Mouse (Mus musculus) central nervous system, embryonic 14 days (tissue): ENCODE data around the gene Cd81. TPM values are rescaled to one million over a fixed set of nuclear protein-coding genes. Genes with fewer than 3 reads are reported as not detected.

Experiments
- polyA plus RNA-seq: library from polyadenylated mRNA; depleted of rRNA; stranded (reverse); fragments of >200 nt; gene quantifications from 2 replicates; pipeline ENCODE4 v1.2.3, GENCODE M21; 2012; rRNA removed

The Cd81 gene
- polyA plus RNA-seq, result 183 and 270 TPM in 2 replicates

DNA sequence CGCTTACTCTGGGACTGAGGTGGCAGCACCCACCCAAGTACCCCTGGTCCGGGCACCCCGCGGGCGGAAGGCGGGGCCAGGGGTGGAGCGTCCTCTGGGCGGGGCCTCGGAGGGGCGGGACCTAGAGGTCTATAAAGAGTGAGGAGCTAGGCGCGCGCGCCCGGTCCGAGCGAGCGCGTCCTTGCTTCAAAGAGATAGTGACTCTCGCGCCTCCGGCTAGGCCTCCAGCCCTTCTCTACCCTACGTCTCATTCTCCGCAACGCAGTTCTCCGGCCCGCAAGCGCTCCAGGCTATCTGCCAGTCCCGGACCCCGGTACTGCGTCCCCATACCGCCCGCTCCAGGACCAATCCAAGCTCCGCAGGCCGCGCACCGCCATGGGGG lies at the start of gene Cd81:
Cd81 (plus strand) TSS at position 114 of the 382 bp plus-strand sequence.

DNA sequence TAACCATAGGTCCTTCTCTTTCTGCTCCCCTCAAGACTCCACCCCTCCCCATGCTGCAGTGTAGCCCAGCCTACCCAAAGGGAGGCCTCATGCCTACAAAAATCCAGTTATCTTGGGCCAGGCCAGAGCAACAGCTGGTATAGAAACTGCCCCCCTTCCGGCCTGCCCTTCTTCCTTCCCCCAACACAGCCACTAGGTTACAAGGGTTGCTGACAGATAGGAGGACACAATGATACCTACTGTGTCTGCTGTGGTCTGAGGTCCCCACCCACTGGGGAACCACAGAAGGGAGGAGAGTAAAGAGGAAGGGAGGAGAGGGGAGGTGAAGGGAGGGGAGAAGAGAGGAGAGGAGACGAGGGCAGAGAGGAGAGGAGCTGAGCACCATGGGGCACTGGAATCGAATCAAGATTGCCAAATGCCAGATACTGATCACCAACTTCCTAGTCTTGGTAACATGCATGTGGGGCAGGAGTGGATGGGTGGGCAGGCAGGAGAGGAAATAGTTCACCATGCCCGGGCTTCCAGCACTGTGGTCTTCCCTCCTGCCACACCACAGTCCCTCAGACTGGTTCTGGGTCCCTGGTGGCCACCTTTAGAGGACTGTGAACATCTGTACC lies 47.7 kb upstream of the Cd81 start, which contains the start of gene Tspan32:
Tspan32 (plus strand) TSS at position 320 of the 617 bp plus-strand sequence.

DNA sequence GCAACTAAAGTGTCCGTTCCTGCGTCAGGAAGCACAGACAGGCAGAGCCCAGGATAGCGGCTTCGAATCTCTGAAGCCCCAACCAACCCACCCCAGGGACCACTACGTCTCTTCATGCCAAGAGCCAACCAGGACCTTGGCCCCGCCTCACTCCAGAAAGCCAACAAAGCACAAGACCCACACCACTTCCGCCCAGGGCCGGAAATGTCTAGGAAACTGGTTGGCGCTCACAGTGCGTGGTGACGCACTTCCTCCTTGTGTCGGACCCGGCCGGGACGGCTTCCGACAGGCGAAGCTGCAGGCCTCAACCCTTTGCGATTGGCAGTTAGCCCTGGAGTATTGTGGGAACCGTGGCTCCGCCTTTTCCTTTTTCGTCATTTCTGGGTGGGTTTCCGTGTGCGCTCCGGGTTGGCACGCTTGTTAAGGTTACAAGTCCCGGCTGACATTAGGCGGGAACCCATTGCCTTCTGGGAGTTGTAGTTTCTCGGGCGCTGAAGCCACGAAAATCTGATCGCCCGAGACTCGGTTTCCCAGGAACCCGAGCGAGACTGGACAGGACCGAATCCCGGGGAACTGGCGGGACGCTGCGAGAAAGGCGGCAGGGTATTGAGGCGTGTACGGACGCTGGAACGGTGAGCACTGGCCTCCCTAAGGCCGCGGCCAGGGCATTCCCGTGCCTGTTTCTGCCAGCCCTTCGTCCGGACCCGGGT lies 16.5 kb downstream of the Cd81 start, which contains the start of gene Tssc4:
Tssc4 (plus strand) TSS at position 368 of the 710 bp plus-strand sequence.

DNA sequence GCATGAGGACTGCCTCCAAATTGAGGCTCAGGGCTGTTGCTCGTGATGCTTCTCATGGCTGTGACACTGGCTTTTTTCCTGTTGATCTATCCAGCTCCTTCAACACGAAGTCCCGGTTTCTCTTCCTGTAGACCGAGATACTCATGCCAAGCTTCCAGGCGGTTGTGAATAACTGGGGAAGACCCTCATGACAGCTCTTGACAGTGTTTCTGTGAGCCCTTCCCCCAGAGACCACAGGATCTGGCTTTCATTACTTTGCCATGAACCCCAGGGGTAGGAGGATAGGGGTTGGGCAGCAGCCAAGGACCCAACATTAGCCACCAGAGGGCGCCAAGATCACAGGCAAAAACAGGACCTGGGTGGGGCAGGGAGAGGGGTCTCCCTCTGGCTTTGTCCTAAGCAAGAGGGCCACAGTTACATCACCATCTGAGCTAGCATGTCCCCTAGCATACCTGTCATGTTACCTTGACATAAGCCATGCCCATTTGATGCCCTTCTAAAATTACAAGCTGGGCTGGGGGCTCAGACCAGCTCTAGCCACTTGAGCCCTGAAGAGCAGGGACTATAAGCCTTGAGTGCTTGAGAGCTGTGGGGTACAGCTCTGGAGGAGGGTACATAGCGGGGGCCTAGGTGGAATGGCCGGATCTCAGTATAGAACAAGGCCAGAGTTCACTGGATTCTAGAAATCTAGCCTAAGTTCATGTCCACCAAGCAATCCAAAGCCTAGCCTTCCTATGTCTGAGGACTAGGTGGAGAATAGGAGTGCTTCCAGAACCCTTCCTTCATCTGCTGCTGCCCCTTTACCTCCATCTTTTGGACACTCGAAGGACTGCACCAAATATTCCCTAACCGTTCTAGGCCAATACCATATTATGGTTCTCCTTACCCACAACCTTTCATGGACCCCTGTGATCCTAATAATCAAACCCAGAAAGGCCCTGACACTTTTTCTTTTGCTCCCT lies 42.3 kb downstream of the Cd81 start, which contains the start of gene Trpm5:
Trpm5 (minus strand) TSS at position 51 of the 962 bp plus-strand sequence.

GRCm38 (mm10) chr7:143106062-143106461 lies 53.5 kb downstream of the Cd81 start, which contains the start of gene Kcnq1:
Kcnq1 (plus strand) TSS chr7:143106362.

Other genes with a start within 250 kb of the Cd81 start
- gene Th, start 121.6 kb upstream of the Cd81 start, polyA plus RNA-seq, result 12.1 and 19.5 TPM in 2 replicates
- gene Ascl2, start 83.5 kb upstream of the Cd81 start, polyA plus RNA-seq, result 0.91 and 0.97 TPM in 2 replicates
- 0.42 and 0.60 TPM in 2 replicates for gene Tspan32, start 47.7 kb upstream of the Cd81 start, polyA plus RNA-seq
- gene Tssc4, start 16.5 kb downstream of the Cd81 start, polyA plus RNA-seq, result 129 and 130 TPM in 2 replicates
- 2.9 and 10.2 TPM in 2 replicates for gene Trpm5, start 41.9 kb downstream of the Cd81 start, polyA plus RNA-seq
- gene Kcnq1, start 53.6 kb downstream of the Cd81 start, polyA plus RNA-seq, result 0.90 and 1.7 TPM in 2 replicates